Mouse (Mus musculus) Patski (cell line): ENCODE measurements around the gene Gm20388. TPM values are rescaled to one million over a fixed set of nuclear protein-coding genes. Genes with fewer than 3 reads are reported as not detected.

ENCODE experiments used
- ATAC-seq: fragments of 100-300 bp; one replicate; pipeline ENCODE4 v1.8.0; 2021
- CTCF ChIA-PET: fragments of 350-600 bp; sonication (Branson Sonifier 250); formaldehyde crosslinking; loops from one replicate; lab custom pipeline; 2022; ENCODE audit warnings: inconsistent platforms; lab: Charles Lee
- POLR2A ChIA-PET: fragments of 350-600 bp; sonication (Branson Sonifier 250); formaldehyde crosslinking; loops from one replicate; lab custom pipeline; 2022; ENCODE audit warnings: antibody characterized with exemption, inconsistent platforms; lab: Charles Lee
- DNase-seq: peaks from one replicate; pipeline ENCODE4 v3.0.0-alpha.2; 2011; ENCODE audit warnings: low read depth, low spot score
- H3K27me3 ChIP-seq: fragments of 371-371 bp; one replicate; pipeline ENCODE4 v1.5.1; 2021
- CTCF ChIP-seq: fragments of 100-300 bp; IDR thresholded peaks from one replicate; pipeline ENCODE4 v1.5.1; 2021
- in situ Hi-C: fragments of 300-500 bp; cut with MboI; formaldehyde crosslinking; loops from 3 replicates; pipeline ENCODE4 v1.11.1; 2018; ENCODE audit warnings: low pct_unique_long_range_greater_than_20kb, mixed read lengths
- polyA plus RNA-seq: library from polyadenylated mRNA; unstranded; gene quantifications from one replicate; pipeline ENCODE4 v1.2.3, GENCODE M21; 2021

Gene Gm20388
- polyA plus RNA-seq, 1 experiment from 2014 or later = 86.7 TPM

- in situ Hi-C loops = no loop called here
- ATAC-seq (peak; percentile 3), DNase-seq (no peak)
- H3K27me3 ChIP-seq = no peaks in the 10 kb centered on the region
- ChIA-PET CTCF (interaction anchor here (0.9 to 2.7 kb wide), 6 partner anchors 10 to 124 kb away, joined by 3 to 12 read pairs (median 4); partner anchors contain the start of genes Cyba and Snai3), POLR2A (interaction anchor here (0.7 to 2.5 kb wide), 2 partner anchors 10 to 42 kb away, joined by 3 to 11 read pairs; partner anchors contain the start of gene Cyba)
- no peak for TF ChIP-seq CTCF
Observed at GRCm38 (mm10) chr8:122442781-122443180, 2532.1 kb downstream of the Gm20388 start.

GRCm38 (mm10) chr8:122443262-122444006 is 2532.8 kb downstream of the Gm20388 start, which contains the start of gene Mvd:
TSS of gene Mvd (minus strand) at chr8:122443422.
- ATAC-seq = peak; percentile 91
- POLR2A ChIA-PET = interaction anchor here (0.8 to 2.5 kb wide), 8 partner anchors 11 to 106 kb away, joined by 3 to 11 read pairs (median 4); partner anchors contain the start of gene Cyba
- H3K27me3 ChIP-seq = no peaks in the 10 kb centered on the region
- in situ Hi-C loops = no loop called here
- peak; percentile 97 for DNase-seq
- CTCF ChIA-PET = interaction anchor here (0.8 to 2.7 kb wide), 7 partner anchors 11 to 123 kb away, joined by 3 to 12 read pairs (median 4); partner anchors contain the start of genes Cyba and Snai3
- no peak for TF ChIP-seq CTCF

GRCm38 (mm10) chr8:122444058-122444748 is 2533.6 kb downstream of the Gm20388 start:
- DNase-seq (peak; percentile 87), ATAC-seq (no peak)
- no peak for TF ChIP-seq CTCF
- ChIA-PET CTCF (interaction anchor here (0.8 to 2.7 kb wide), 9 partner anchors 12 to 123 kb away, joined by 3 to 12 read pairs (median 4); partner anchors contain the start of genes Cyba and Snai3), POLR2A (interaction anchor here (0.6 to 1.4 kb wide), 9 partner anchors 15 to 221 kb away, joined by 3 to 5 read pairs (median 3); no protein-coding TSS in a partner anchor)
- H3K27me3 ChIP-seq = no peaks in the 10 kb centered on the region
- in situ Hi-C loops = no loop called here

- CTCF ChIA-PET = interaction anchor here (1.2 to 2.7 kb wide), 4 partner anchors 12 to 24 kb away, joined by 3 to 12 read pairs (median 4); partner anchors contain the start of gene Snai3
- no peak for TF ChIP-seq CTCF
- POLR2A ChIA-PET = no interaction called here
- DNase-seq (no peak), ATAC-seq (no peak)
- H3K27me3 ChIP-seq = no peaks in the 10 kb centered on the region
- in situ Hi-C loops = no loop called here
Observed at GRCm38 (mm10) chr8:122445203-122445602, 2534.6 kb downstream of the Gm20388 start.

- H3K27me3 ChIP-seq = no peaks in the 10 kb centered on the region
- CTCF ChIA-PET = no interaction called here
- in situ Hi-C loops = no loop called here
- ATAC-seq (no peak), DNase-seq (no peak)
- TF ChIP-seq CTCF = no peak
- POLR2A ChIA-PET = no interaction called here
Observed at GRCm38 (mm10) chr8:122451161-122451703, 2540.6 kb downstream of the Gm20388 start.

GRCm38 (mm10) chr8:122452154-122452553 is 2541.5 kb downstream of the Gm20388 start:
- ChIA-PET CTCF (no interaction called here), POLR2A (interaction anchor here (0.7 kb wide), 1 partner anchor 9 kb away, joined by 3 read pairs; no protein-coding TSS in a partner anchor)
- DNase-seq (no peak), ATAC-seq (no peak)
- in situ Hi-C loops = no loop called here
- no peak for TF ChIP-seq CTCF
- H3K27me3 ChIP-seq = no peaks in the 10 kb centered on the region

GRCm38 (mm10) chr8:122454409-122454808 is 2543.8 kb downstream of the Gm20388 start:
- DNase-seq = no peak
- TF ChIP-seq CTCF = no peak
- no peak for ATAC-seq
- ChIA-PET CTCF (no interaction called here), POLR2A (no interaction called here)
- in situ Hi-C loops = no loop called here
- H3K27me3 ChIP-seq = no peaks in the 10 kb centered on the region

- H3K27me3 ChIP-seq = no peaks in the 10 kb centered on the region
- DNase-seq = no peak
- no peak for ATAC-seq
- in situ Hi-C loops = no loop called here
- POLR2A ChIA-PET = no interaction called here
- no peak for TF ChIP-seq CTCF
- CTCF ChIA-PET = interaction anchor here (1.0 to 1.3 kb wide), 2 partner anchors 12 to 37 kb away, joined by 3 to 4 read pairs; no protein-coding TSS in a partner anchor
Observed at GRCm38 (mm10) chr8:122457171-122457570, 2546.5 kb downstream of the Gm20388 start.

GRCm38 (mm10) chr8:122459218-122459900 is 2548.7 kb downstream of the Gm20388 start:
- POLR2A ChIA-PET = interaction anchor here (0.6 to 0.8 kb wide), 2 partner anchors 15 to 36 kb away, joined by 3 read pairs; no protein-coding TSS in a partner anchor
- CTCF ChIA-PET = interaction anchor here (2.3 kb wide), 1 partner anchor 15 kb away, joined by 12 read pairs; the partner anchor contains the start of gene Mvd
- in situ Hi-C loops = no loop called here
- no peak for TF ChIP-seq CTCF
- H3K27me3 ChIP-seq = no peaks in the 10 kb centered on the region
- ATAC-seq (no peak), DNase-seq (no peak)
